Mouse (Mus musculus): Measurements from ENCODE around the gene Bcat1. TPM values are rescaled to one million over a fixed set of nuclear protein-coding genes. Genes with fewer than 3 reads are reported as not detected.
A peak's percentile ranks its signal among the peaks of the same experiment; 100 is the strongest.

The Bcat1 gene
- polyA plus RNA-seq (2015; fragmentation: Nextera tagmentation; extraction: Ambion mirVana), result 7.3 and 7.6 TPM in 2 replicates

GRCm38 (mm10) chr6:145075548-145076224 is at the start of gene Bcat1:
Gene Bcat1 (minus strand): TSS chr6:145076184.
- H3K9me3 ChIP-seq, result no peaks in the 10 kb centered on the region
- ATAC-seq (ENCODE audit: extremely low read depth, insufficient number of reproducible peaks, low FRiP score, low TSS enrichment), result no peak
- under 1% methylated on average over 39 of the region's 39 CpGs for WGBS
- peak within 1 kb of the TSS; percentile 58 for H3K9ac ChIP-seq
- peak within 1 kb of the TSS; percentile 79 for H3K4me2 ChIP-seq
- H3K27me3 ChIP-seq (replicated peaks), result peaks cover 48% of the 10 kb centered on the region
- H3K4me1 ChIP-seq, result peaks cover 14% of the 10 kb centered on the region
- peak within 1 kb of the TSS; percentile 55 for H3K4me3 ChIP-seq
- no peaks in the 10 kb centered on the region for H3K36me3 ChIP-seq
- H3K27ac ChIP-seq (replicated peaks), result no peak within 1 kb of the TSS

GRCm38 (mm10) chr6:145125591-145126113 is 49.7 kb upstream of the Bcat1 start:
- Histone ChIP-seq H3K4me1 (peaks cover 46% of the 10 kb centered on the region), H3K9ac (peak overlapping the region; percentile 8; the same call in 1 of the 2 replicates), H3K27ac (replicated peaks) (peak overlapping the region; percentile 87), H3K4me2 (peak overlapping the region; percentile 38), H3K27me3 (replicated peaks) (no peaks in the 10 kb centered on the region), H3K4me3 (no peak overlapping the region), H3K36me3 (no peaks in the 10 kb centered on the region), H3K9me3 (no peaks in the 10 kb centered on the region)
- ATAC-seq (ENCODE audit: extremely low read depth, insufficient number of reproducible peaks, low FRiP score, low TSS enrichment), result peak; percentile 26; the same call in 1 of the 2 replicates
- WGBS, result 16% methylated on average over 7 of the region's 7 CpGs

GRCm38 (mm10) chr6:145124621-145125020 is 48.6 kb upstream of the Bcat1 start:
- H3K36me3 ChIP-seq, result no peaks in the 10 kb centered on the region
- no peaks in the 10 kb centered on the region for H3K27me3 ChIP-seq (replicated peaks)
- ATAC-seq (ENCODE audit: extremely low read depth, insufficient number of reproducible peaks, low FRiP score, low TSS enrichment), result no peak
- peak overlapping the region; percentile 87 for H3K27ac ChIP-seq (replicated peaks)
- no peak overlapping the region for H3K4me3 ChIP-seq
- H3K9me3 ChIP-seq, result no peaks in the 10 kb centered on the region
- H3K9ac ChIP-seq, result no peak overlapping the region
- 60% methylated on average over 1 of the region's 1 CpGs for WGBS
- no peak overlapping the region for H3K4me2 ChIP-seq
- H3K4me1 ChIP-seq, result peaks cover 57% of the 10 kb centered on the region

GRCm38 (mm10) chr6:145123136-145124060 is 47.4 kb upstream of the Bcat1 start:
- ATAC-seq (ENCODE audit: extremely low read depth, insufficient number of reproducible peaks, low FRiP score, low TSS enrichment), result no peak
- no peak overlapping the region for H3K9ac ChIP-seq
- no peaks in the 10 kb centered on the region for H3K27me3 ChIP-seq (replicated peaks)
- H3K4me3 ChIP-seq, result no peak overlapping the region
- 71% methylated on average over 11 of the region's 11 CpGs for WGBS
- no peak overlapping the region for H3K27ac ChIP-seq (replicated peaks)
- no peaks in the 10 kb centered on the region for H3K9me3 ChIP-seq
- H3K4me2 ChIP-seq, result no peak overlapping the region; the same call in 1 of the 2 replicates
- H3K36me3 ChIP-seq, result no peaks in the 10 kb centered on the region
- H3K4me1 ChIP-seq, result peaks cover 58% of the 10 kb centered on the region

GRCm38 (mm10) chr6:145122423-145123059 is 46.6 kb upstream of the Bcat1 start:
- no peak for ATAC-seq (ENCODE audit: extremely low read depth, insufficient number of reproducible peaks, low FRiP score, low TSS enrichment)
- Histone ChIP-seq H3K36me3 (no peaks in the 10 kb centered on the region), H3K4me2 (peak overlapping the region; percentile 29), H3K4me1 (peaks cover 58% of the 10 kb centered on the region), H3K9me3 (no peaks in the 10 kb centered on the region), H3K27me3 (replicated peaks) (no peaks in the 10 kb centered on the region), H3K9ac (no peak overlapping the region), H3K27ac (replicated peaks) (peak overlapping the region; percentile 63; the same call in 1 of the 2 replicates), H3K4me3 (0 out of 2 replicates have a peak overlapping the region, but pooled peaks have one; percentile 1)
- WGBS, result 60% methylated on average over 8 of the region's 8 CpGs

GRCm38 (mm10) chr6:145121590-145122420 is 45.8 kb upstream of the Bcat1 start:
- peak overlapping the region; percentile 63 for H3K27ac ChIP-seq (replicated peaks)
- H3K4me2 ChIP-seq, result peak overlapping the region; percentile 52; the same call in 1 of the 2 replicates
- no peak for ATAC-seq (ENCODE audit: extremely low read depth, insufficient number of reproducible peaks, low FRiP score, low TSS enrichment)
- peaks cover 58% of the 10 kb centered on the region for H3K4me1 ChIP-seq
- H3K36me3 ChIP-seq, result no peaks in the 10 kb centered on the region
- 45% methylated on average over 21 of the region's 21 CpGs for WGBS
- H3K9ac ChIP-seq, result peak overlapping the region; percentile 42; the same call in 1 of the 2 replicates
- H3K4me3 ChIP-seq, result 0 out of 2 replicates have a peak overlapping the region, but pooled peaks have one; percentile 1
- H3K9me3 ChIP-seq, result no peaks in the 10 kb centered on the region
- H3K27me3 ChIP-seq (replicated peaks), result no peaks in the 10 kb centered on the region

- WGBS, result 24% methylated on average over 18 of the region's 18 CpGs
- Histone ChIP-seq H3K4me1 (peaks cover 64% of the 10 kb centered on the region), H3K36me3 (no peaks in the 10 kb centered on the region), H3K27me3 (replicated peaks) (no peaks in the 10 kb centered on the region), H3K4me3 (0 out of 2 replicates have a peak overlapping the region, but pooled peaks have one; percentile 5), H3K9me3 (no peaks in the 10 kb centered on the region), H3K27ac (replicated peaks) (peak overlapping the region; percentile 63), H3K4me2 (peak overlapping the region; percentile 52), H3K9ac (no peak overlapping the region)
- ATAC-seq (ENCODE audit: extremely low read depth, insufficient number of reproducible peaks, low FRiP score, low TSS enrichment), result no peak
Measured at GRCm38 (mm10) chr6:145120787-145121589, 45.0 kb upstream of the Bcat1 start.

GRCm38 (mm10) chr6:145120086-145120485 is 44.1 kb upstream of the Bcat1 start:
- H3K27me3 ChIP-seq (replicated peaks), result no peaks in the 10 kb centered on the region
- H3K27ac ChIP-seq (replicated peaks), result no peak overlapping the region
- H3K9me3 ChIP-seq, result no peaks in the 10 kb centered on the region
- peak overlapping the region; percentile 52; the same call in 1 of the 2 replicates for H3K4me2 ChIP-seq
- H3K4me3 ChIP-seq, result no peak overlapping the region
- H3K9ac ChIP-seq, result no peak overlapping the region
- H3K36me3 ChIP-seq, result no peaks in the 10 kb centered on the region
- 52% methylated on average over 2 of the region's 2 CpGs for WGBS
- peaks cover 55% of the 10 kb centered on the region for H3K4me1 ChIP-seq
- ATAC-seq (ENCODE audit: extremely low read depth, insufficient number of reproducible peaks, low FRiP score, low TSS enrichment), result no peak

- peaks cover 26% of the 10 kb centered on the region for H3K4me1 ChIP-seq
- no peak overlapping the region for H3K4me3 ChIP-seq
- peak overlapping the region; percentile 29 for H3K27ac ChIP-seq (replicated peaks)
- H3K27me3 ChIP-seq (replicated peaks), result no peaks in the 10 kb centered on the region
- no peaks in the 10 kb centered on the region for H3K36me3 ChIP-seq
- no peak; the same call in 1 of the 2 replicates for ATAC-seq (ENCODE audit: extremely low read depth, insufficient number of reproducible peaks, low FRiP score, low TSS enrichment)
- 0 out of 2 replicates have a peak overlapping the region, but pooled peaks have one; percentile 42 for H3K9ac ChIP-seq
- no peaks in the 10 kb centered on the region for H3K9me3 ChIP-seq
- WGBS, result 33% methylated on average over 4 of the region's 4 CpGs
- H3K4me2 ChIP-seq, result no peak overlapping the region
Measured at GRCm38 (mm10) chr6:145116098-145116672, 40.2 kb upstream of the Bcat1 start.

Data from heart, embryonic 13.5 days (tissue).